8 mouse cellular contexts compared by ENCODE assay signal in the genomic region with DNA sequence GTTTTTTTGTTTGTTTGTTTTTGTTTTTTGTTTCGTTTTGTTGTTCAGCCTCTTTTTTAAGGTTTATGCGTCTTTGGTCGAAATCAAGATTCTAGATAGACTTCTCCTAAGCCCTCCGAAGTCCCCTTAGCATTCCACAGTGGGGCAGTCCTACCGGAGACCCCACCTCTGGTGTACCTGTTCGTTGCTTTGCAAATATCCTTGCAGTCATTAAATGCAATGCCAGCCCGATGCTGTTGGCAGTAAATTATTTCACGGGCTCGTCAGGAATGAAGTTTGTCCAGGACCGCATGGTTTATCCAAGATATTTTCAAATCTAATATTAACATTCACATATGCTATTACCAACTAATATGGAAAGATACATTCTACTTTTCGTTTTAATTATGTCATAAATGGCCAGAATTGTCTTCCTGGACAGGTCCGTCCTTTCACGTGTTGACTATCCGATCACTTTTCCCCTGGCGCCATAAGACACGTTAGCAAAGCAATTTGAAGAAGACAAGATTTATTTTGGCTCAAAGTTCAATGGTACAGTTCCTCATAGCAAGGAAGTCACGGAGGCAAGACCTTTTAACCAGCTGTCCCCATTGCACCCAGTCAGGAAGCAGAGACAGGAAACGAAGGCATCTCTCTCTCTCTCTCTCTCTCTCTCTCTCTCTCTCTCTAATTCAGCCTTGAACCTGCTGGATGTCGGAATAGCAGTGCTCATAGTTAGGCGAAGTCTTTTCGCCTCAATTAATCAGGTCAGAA. TPM values are rescaled to one million over a fixed set of nuclear protein-coding genes. Genes with fewer than 3 reads are reported as not detected.
DNase-seq lines count a peak whose midpoint lies in the region; ATAC-seq lines count a peak whose summit lies in the region.

No protein-coding gene starts in this region.

- peak overlapping the region; percentile 39; the same call in 1 of the 2 replicates for H3K9ac ChIP-seq in intestine, embryonic 15.5 days

- peak; percentile 1 for DNase-seq in heart, adult 8-10 months (ENCODE audit: low spot score)
- no peak for DNase-seq in heart, postnatal 25 days (ENCODE audit: low spot score)
- peak; percentile 21 for DNase-seq in R1 (ENCODE audit: low read depth, low spot score)
- DNase-seq in forebrain, embryonic 10.5 days (ENCODE audit: extremely low spot score, low spot score), result no peak
- peak; percentile 23 for DNase-seq in lung, postnatal 36 days
- peak; percentile 42 for DNase-seq in thymus, postnatal 0 days (ENCODE audit: low spot score)
- no peak for DNase-seq in left cerebral cortex, postnatal 14 days (ENCODE audit: low spot score in 2 of 2)

- ATAC-seq in intestine, embryonic 15.5 days, result peak; percentile 83

- intact Hi-C loops in heart, postnatal 25 days (cut with DNase I), result loop anchor here (10.0 kb wide), 2 partner anchors 607 to 1257 kb away; a partner anchor contains a TSS
- intact Hi-C loops in left cerebral cortex, postnatal 14 days (cut with DNase I), result loop anchor here (5.0 kb wide), 1 partner anchor 605 kb away; a partner anchor contains a TSS

- 21% methylated on average over 21 of the region's 21 CpGs for WGBS in forebrain, embryonic 10.5 days
- WGBS in intestine, embryonic 15.5 days, result 15% methylated on average over 21 of the region's 21 CpGs

- no peaks in the 10 kb centered on the region for H3K9me3 ChIP-seq in forebrain, embryonic 10.5 days
- no peaks in the 10 kb centered on the region for H3K9me3 ChIP-seq in intestine, embryonic 15.5 days

- H3K27me3 ChIP-seq in forebrain, embryonic 10.5 days (ENCODE audit: poor library complexity, severe bottlenecking), result no peaks in the 10 kb centered on the region
- H3K27me3 ChIP-seq in intestine, embryonic 15.5 days (replicated peaks), result no peaks in the 10 kb centered on the region

- peak overlapping the region; percentile 78 for H3K4me3 ChIP-seq in forebrain, embryonic 10.5 days
- peak overlapping the region; percentile 70 for H3K4me3 ChIP-seq in intestine, embryonic 15.5 days (replicated peaks)

- H3K36me3 ChIP-seq in forebrain, embryonic 10.5 days (replicated peaks), result peaks cover 26% of the 10 kb centered on the region
- peaks cover 4% of the 10 kb centered on the region; the same call in 1 of the 2 replicates for H3K36me3 ChIP-seq in intestine, embryonic 15.5 days

- peak overlapping the region; percentile 62 for H3K4me2 ChIP-seq in intestine, embryonic 15.5 days (replicated peaks)

- peak overlapping the region; percentile 90 for H3K27ac ChIP-seq in forebrain, embryonic 10.5 days
- peak overlapping the region; percentile 51; the same call in 1 of the 2 replicates for H3K27ac ChIP-seq in intestine, embryonic 15.5 days

- peaks cover 12% of the 10 kb centered on the region for H3K4me1 ChIP-seq in forebrain, embryonic 10.5 days
- no peaks in the 10 kb centered on the region for H3K4me1 ChIP-seq in intestine, embryonic 15.5 days (replicated peaks)

RNA-seq across cellular contexts. Expression of a gene that starts 0.5 kb away (rescaled TPM):
- 10 to 100 TPM; 13.0 to 15.2 (median 15.0) TPM for total RNA-seq in heart, adult 8-10 months (2022)
- 10 to 100 TPM; 13.3 to 13.4 TPM for total RNA-seq in heart, postnatal 25 days (2021)
- polyA plus RNA-seq in forebrain, embryonic 10.5 days (2016; fragmentation: Nextera tagmentation; extraction: Ambion mirVana), result 25.9 and 29.5 TPM in 2 replicates
- polyA plus RNA-seq in intestine, embryonic 15.5 days (2015; fragmentation: Nextera tagmentation; extraction: Ambion mirVana), result 22.5 and 25.6 TPM in 2 replicates
- polyA plus RNA-seq in thymus, postnatal 0 days (2015; fragmentation: Nextera tagmentation; extraction: Ambion mirVana), result 11.0 and 11.9 TPM in 2 replicates
- total RNA-seq in left cerebral cortex, postnatal 14 days (2021), result 10 to 100 TPM; 35.3 to 36.9 TPM

Comparison
In these comparisons a context has a peak if more than half of its experiments do, and no peak if none do; other contexts are left out.
1. DNase-seq: peak in heart, adult 8-10 months (single experiment), R1 (single experiment), lung, postnatal 36 days (single experiment) and thymus, postnatal 0 days (single experiment); none in heart, postnatal 25 days (single experiment), forebrain, embryonic 10.5 days (single experiment) and left cerebral cortex, postnatal 14 days (0 of 2).